Mouse (Mus musculus) spleen, adult 2 months (tissue): ENCODE results near the gene Tufm.

Source experiments
- CTCF ChIP-seq: fragments of 200-500 bp; IDR thresholded peaks from 2 replicates; pipeline ENCODE4 v1.5.1; 2011; ENCODE audit warnings: mild to moderate bottlenecking, inconsistent platforms; ENCODE audit not compliant: insufficient read depth, insufficient read length, insufficient replicate concordance; ENCODE audit errors: extremely low read depth
- POLR2A ChIP-seq: fragments of 200-500 bp; IDR thresholded peaks from 2 replicates; pipeline ENCODE4 v1.6.1; 2011; ENCODE audit warnings: low read depth, low read length, inconsistent platforms

- TF ChIP-seq CTCF = no peak
- TF ChIP-seq POLR2A = no peak
Observed at GRCm38 (mm10) chr7:126499416-126499815, 12.3 kb downstream of the Tufm start.
